Mouse (Mus musculus) adrenal gland, adult (tissue): ENCODE measurements around the gene Ifna16.
A peak's percentile ranks its signal among the peaks of the same experiment; 100 is the strongest.

Experiments
- DNase-seq, 2 experiments: peaks; one replicate each; pipeline ENCODE4 v3.0.0; 2022 to 2023; ENCODE audit warnings: low spot score in 1 of 2; ENCODE audit not compliant: inconsistent age in 2 of 2

Gene Ifna16

DNA sequence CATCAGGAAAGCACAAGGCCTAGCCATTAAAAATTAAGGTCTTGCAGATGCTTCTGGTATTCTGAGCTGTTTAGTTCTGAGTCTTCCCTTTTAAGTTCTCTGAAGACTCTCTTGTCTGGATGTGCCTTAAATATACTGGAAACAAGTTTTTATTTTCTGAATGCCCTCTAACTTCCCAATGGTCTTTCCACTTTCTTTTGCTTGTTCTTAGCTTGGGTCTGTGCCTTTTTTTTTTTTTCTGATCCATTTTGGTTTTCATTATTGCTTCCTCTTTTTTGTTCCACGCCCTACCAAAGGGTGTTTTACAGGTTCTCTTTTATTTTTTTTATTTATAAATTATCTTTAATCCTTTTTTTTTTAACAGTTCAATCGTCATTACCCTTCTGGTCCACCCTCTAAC, 32.4 kb downstream of the Ifna16 start, which contains the start of gene Ifna13:
Ifna13 (minus strand) TSS at position 101 of the 400 bp plus-strand sequence.
- DNase-seq: no peak

DNA sequence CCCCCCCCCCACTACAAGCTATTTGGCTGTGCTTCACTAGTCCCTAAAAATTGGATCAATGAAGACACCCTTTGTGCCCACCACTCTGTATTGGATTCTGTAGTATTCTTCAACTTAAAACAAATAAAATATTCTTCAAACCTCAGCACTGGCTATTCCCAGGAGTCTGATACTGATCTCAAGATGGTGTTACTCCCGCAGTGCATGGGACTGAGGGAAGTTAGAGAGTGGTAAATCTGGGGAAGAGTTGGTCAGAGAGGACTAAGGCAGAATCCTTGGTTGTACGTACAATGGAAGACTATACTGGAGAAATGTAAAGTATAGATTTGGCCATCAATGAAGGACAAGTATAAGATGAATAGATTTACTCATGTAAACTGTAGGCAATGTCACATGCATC, 34.2 kb downstream of the Ifna16 start:
- no peak for DNase-seq

DNA sequence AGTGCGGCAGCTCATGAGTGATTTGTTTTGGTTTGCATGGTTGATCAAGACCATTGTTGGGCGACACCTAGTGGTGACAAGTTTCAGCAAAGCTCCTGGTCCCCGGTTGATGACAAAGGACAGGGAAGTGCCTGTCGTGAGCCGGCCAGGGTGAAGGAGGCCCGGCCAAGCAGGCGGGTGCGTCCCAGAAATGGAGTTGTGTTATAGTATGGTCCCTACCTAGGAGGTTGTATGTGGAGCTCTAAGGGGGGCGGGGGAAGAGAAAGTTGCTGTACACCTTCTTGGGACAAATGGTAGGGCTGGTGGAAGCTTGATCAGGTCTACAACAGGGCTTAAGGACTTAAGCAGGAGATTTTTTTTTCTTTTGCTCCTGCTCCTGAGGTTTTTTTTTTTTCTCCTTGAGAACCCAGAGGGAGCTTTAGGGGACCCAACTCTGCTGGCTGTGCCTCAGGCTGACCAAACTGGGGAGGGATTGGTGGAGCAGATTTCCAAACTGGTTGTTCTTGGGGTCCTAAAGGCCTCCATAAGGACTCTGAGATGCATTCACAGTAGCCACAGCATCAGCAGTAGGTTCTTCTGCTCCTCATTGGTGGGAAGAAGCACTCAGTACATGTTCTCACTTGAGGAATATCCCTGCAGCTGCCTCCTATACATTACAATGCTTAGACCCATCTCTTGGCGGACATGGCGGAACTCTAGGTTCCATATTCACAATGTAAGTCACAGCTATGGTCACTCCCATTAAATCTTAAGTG, 35.5 kb downstream of the Ifna16 start:
- peak; percentile 90 to 99 for DNase-seq

DNA sequence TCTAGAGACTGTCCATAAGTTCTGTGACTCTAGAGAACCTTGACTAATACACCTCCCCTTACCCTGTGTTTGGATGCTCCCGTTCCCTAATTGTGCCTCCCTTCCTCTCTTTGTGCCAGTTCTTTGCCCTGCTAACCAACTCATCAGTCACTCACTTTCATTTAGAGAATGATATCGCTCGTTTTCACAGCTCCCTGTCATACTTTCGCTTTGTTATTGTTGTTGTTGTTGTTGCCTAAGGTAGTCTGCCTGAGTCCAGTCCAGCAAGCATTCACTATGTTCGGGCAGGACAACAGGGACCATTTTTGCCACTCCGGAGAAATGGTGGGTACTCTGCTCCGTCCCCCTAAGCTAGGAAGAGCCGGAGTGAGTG, 36.0 kb downstream of the Ifna16 start:
- DNase-seq: no peak

DNA sequence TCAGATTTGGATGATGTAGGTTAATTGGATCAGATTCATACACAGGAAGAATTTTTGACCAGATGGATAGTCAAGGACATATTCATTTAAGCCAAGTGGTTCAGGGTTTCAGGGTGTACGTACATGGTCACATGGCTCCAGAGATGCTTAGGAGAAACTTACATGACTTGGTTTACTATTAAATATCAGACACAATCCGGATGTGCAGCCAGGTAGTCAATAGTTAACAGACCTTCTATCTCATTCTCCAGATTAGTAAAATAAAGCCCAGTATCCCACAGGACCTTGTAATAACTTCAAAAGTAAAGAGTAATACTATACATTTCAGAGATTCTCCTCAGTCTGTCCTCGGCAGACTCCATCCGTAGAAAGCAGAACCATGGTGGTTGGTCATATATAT, 42.4 kb downstream of the Ifna16 start, which contains the start of gene C87499:
C87499 (minus strand) TSS at position 101 of the 400 bp plus-strand sequence.
- no peak for DNase-seq
